Mouse (Mus musculus) CH12.LX (cell line): ENCODE data around the gene Ppp1r27. TPM values are rescaled to one million over a fixed set of nuclear protein-coding genes. Genes with fewer than 3 reads are reported as not detected.

Source experiments
- DNase-seq: peaks from one replicate; pipeline ENCODE4 v3.0.0-alpha.2; 2013; ENCODE audit errors: extremely low read depth
- H3K27ac ChIP-seq: 2 replicates; pipeline ENCODE4 v1.5.1; 2012; ENCODE audit warnings: low read depth, mild to moderate bottlenecking, control low read depth, moderate library complexity; ENCODE audit not compliant: insufficient read depth
- H3K27me3 ChIP-seq: replicated peaks from 2 replicates; pipeline ENCODE3; 2012; ENCODE audit warnings: inconsistent platforms
- H3K36me3 ChIP-seq, 2 experiments: replicated peaks in 1 of 2; 2 replicates each; pipeline versions ENCODE3 to v1.6.1; 2012; ENCODE audit warnings: inconsistent platforms in 1 of 2, low read length in 1 of 2, mild to moderate bottlenecking in 1 of 2, mixed read lengths in 1 of 2, moderate library complexity in 1 of 2; ENCODE audit not compliant: control insufficient read depth in 1 of 2, insufficient read depth in 1 of 2
- H3K4me1 ChIP-seq, 2 experiments: 2 replicates each; pipeline ENCODE4 v1.6.1; 2012; ENCODE audit warnings: inconsistent platforms in 1 of 2, moderate library complexity in 1 of 2; ENCODE audit not compliant: insufficient read depth in 2 of 2, control insufficient read depth in 1 of 2
- H3K4me2 ChIP-seq: 2 replicates; pipeline ENCODE4 v1.6.1; 2012; ENCODE audit warnings: low read depth, mild to moderate bottlenecking, control low read depth; ENCODE audit not compliant: poor library complexity, insufficient read depth, severe bottlenecking
- H3K4me3 ChIP-seq, 3 experiments: fragments of 150-350 bp in 1 of 3; sonication (generic) in 1 of 3; replicated peaks in 1 of 3; 2 replicates each; pipeline versions ENCODE3 to v1.5.1; 2011 to 2012; ENCODE audit warnings: low read depth in 2 of 3, low read length in 2 of 3, mild to moderate bottlenecking in 2 of 3, moderate library complexity in 2 of 3, control low read depth in 1 of 3, improper control_type of control experiment in 1 of 3, inconsistent platforms in 1 of 3, mixed read lengths in 1 of 3; ENCODE audit not compliant: poor library complexity in 1 of 3
- H3K79me2 ChIP-seq: replicated peaks from 2 replicates; pipeline ENCODE4 v1.6.1; 2012; ENCODE audit warnings: mild to moderate bottlenecking, moderate library complexity; ENCODE audit not compliant: control insufficient read depth, poor library complexity, insufficient read depth, severe bottlenecking; ENCODE audit errors: extremely low read depth
- H3K9ac ChIP-seq: 2 replicates; pipeline ENCODE4 v1.6.1; 2012; ENCODE audit warnings: low read depth, mild to moderate bottlenecking, control low read depth, moderate library complexity; ENCODE audit not compliant: insufficient read depth
- H3K9me3 ChIP-seq: replicated peaks from 2 replicates; pipeline ENCODE3; 2012; ENCODE audit warnings: low read length, inconsistent platforms, mixed read lengths
- BHLHE40 ChIP-seq: IDR thresholded peaks from 2 replicates; pipeline ENCODE4 v1.6.1; 2011; ENCODE audit warnings: mild to moderate bottlenecking, low read depth, low read length, improper control_type of control experiment
- CHD1 ChIP-seq: IDR thresholded peaks from 2 replicates; pipeline ENCODE4 v1.6.1; 2012; ENCODE audit warnings: low read depth, low read length, improper control_type of control experiment, inconsistent platforms
- CHD2 ChIP-seq: IDR thresholded peaks from 2 replicates; pipeline ENCODE4 v1.6.1; 2011; ENCODE audit warnings: low read length, improper control_type of control experiment
- CTCF ChIP-seq, 2 experiments: IDR thresholded peaks in 1 of 2; conservative IDR thresholded peaks in 1 of 2; 2 replicates each; pipeline ENCODE4 v1.5.1; 2011 to 2012; ENCODE audit warnings: low read depth in 2 of 2, low read length in 2 of 2, improper control_type of control experiment in 1 of 2, inconsistent platforms in 1 of 2, mild to moderate bottlenecking in 1 of 2, moderate library complexity in 1 of 2
- ELF1 ChIP-seq: IDR thresholded peaks from 2 replicates; pipeline ENCODE4 v1.6.1; 2014; ENCODE audit warnings: low read depth, mild to moderate bottlenecking, inconsistent platforms, low read length, improper control_type of control experiment
- EP300 ChIP-seq: IDR thresholded peaks from 2 replicates; pipeline ENCODE4 v1.6.1; 2011; ENCODE audit warnings: low read length, improper control_type of control experiment
- ETS1 ChIP-seq: conservative IDR thresholded peaks from 2 replicates; pipeline ENCODE4 v1.6.1; 2012; ENCODE audit warnings: low read depth, mild to moderate bottlenecking, inconsistent platforms, low read length, improper control_type of control experiment, moderate library complexity
- GABPA ChIP-seq: IDR thresholded peaks from 2 replicates; pipeline ENCODE4 v1.6.1; 2012; ENCODE audit warnings: low read depth, low read length, improper control_type of control experiment, inconsistent platforms; ENCODE audit not compliant: insufficient replicate concordance
- HCFC1 ChIP-seq: IDR thresholded peaks from 2 replicates; pipeline ENCODE4 v1.6.1; 2012; ENCODE audit warnings: low read depth, mild to moderate bottlenecking, inconsistent platforms, low read length, improper control_type of control experiment
- JUN ChIP-seq: IDR thresholded peaks from 2 replicates; pipeline ENCODE4 v1.6.1; 2011; ENCODE audit warnings: low read depth, mild to moderate bottlenecking, low read length, improper control_type of control experiment, moderate library complexity; ENCODE audit not compliant: insufficient read depth
- JUND ChIP-seq: conservative IDR thresholded peaks from 2 replicates; pipeline ENCODE4 v1.6.1; 2011; ENCODE audit warnings: low read depth, low read length, improper control_type of control experiment
- KAT2A ChIP-seq: IDR thresholded peaks from 2 replicates; pipeline ENCODE4 v1.6.1; 2012; ENCODE audit warnings: low read length, improper control_type of control experiment, inconsistent platforms; ENCODE audit not compliant: insufficient replicate concordance
- MEF2A ChIP-seq: IDR thresholded peaks from 2 replicates; pipeline ENCODE4 v1.6.1; 2014; ENCODE audit warnings: low read depth, mild to moderate bottlenecking, inconsistent platforms, low read length, improper control_type of control experiment, borderline replicate concordance
- MXI1 ChIP-seq: IDR thresholded peaks from 2 replicates; pipeline ENCODE4 v1.6.1; 2011; ENCODE audit warnings: mild to moderate bottlenecking, low read depth, low read length, improper control_type of control experiment
- MYC ChIP-seq: IDR thresholded peaks from 2 replicates; pipeline ENCODE4 v1.6.1; 2011; ENCODE audit warnings: low read depth, mild to moderate bottlenecking, improper control_type of control experiment, low read length
- NELFE ChIP-seq: IDR thresholded peaks from 2 replicates; pipeline ENCODE4 v1.6.1; 2011; ENCODE audit warnings: low read depth, low read length, improper control_type of control experiment
- NRF1 ChIP-seq: IDR thresholded peaks from 2 replicates; pipeline ENCODE4 v1.6.1; 2014; ENCODE audit warnings: low read depth, mild to moderate bottlenecking, inconsistent platforms, low read length, improper control_type of control experiment, moderate library complexity
- PAX5 ChIP-seq: IDR thresholded peaks from 2 replicates; pipeline ENCODE4 v1.6.1; 2012; ENCODE audit warnings: low read length, inconsistent platforms, mixed read lengths
- POLR2A ChIP-seq: IDR thresholded peaks from 2 replicates; pipeline ENCODE4 v1.6.1; 2011; ENCODE audit warnings: low read depth, mild to moderate bottlenecking, improper control_type of control experiment, low read length
- POLR2AphosphoS2 ChIP-seq: IDR thresholded peaks from 2 replicates; pipeline ENCODE4 v1.6.1; 2011; ENCODE audit warnings: low read depth, low read length, improper control_type of control experiment
- RCOR1 ChIP-seq: conservative IDR thresholded peaks from 2 replicates; pipeline ENCODE4 v1.6.1; 2012; ENCODE audit warnings: low read depth, mild to moderate bottlenecking, inconsistent platforms, low read length, improper control_type of control experiment
- SMC3 ChIP-seq: IDR thresholded peaks from 2 replicates; pipeline ENCODE4 v1.6.1; 2011; ENCODE audit warnings: low read depth, low read length, improper control_type of control experiment
- TBP ChIP-seq: conservative IDR thresholded peaks from 2 replicates; pipeline ENCODE4 v1.6.1; 2011; ENCODE audit warnings: low read depth, low read length, improper control_type of control experiment
- TCF12 ChIP-seq: IDR thresholded peaks from 2 replicates; pipeline ENCODE4 v1.6.1; 2014; ENCODE audit warnings: low read depth, mild to moderate bottlenecking, inconsistent platforms, low read length, improper control_type of control experiment
- USF1 ChIP-seq: IDR thresholded peaks from 2 replicates; pipeline ENCODE4 v1.6.1; 2014; ENCODE audit warnings: low read depth, mild to moderate bottlenecking, inconsistent platforms, low read length, improper control_type of control experiment
- ZC3H11A ChIP-seq: IDR thresholded peaks from 2 replicates; pipeline ENCODE4 v1.6.1; 2012; ENCODE audit warnings: low read depth, mild to moderate bottlenecking, inconsistent platforms, low read length, improper control_type of control experiment
- ZKSCAN1 ChIP-seq: IDR thresholded peaks from 2 replicates; pipeline ENCODE4 v1.6.1; 2012; ENCODE audit warnings: low read depth, inconsistent platforms, low read length, improper control_type of control experiment, borderline replicate concordance
- ZMIZ1 ChIP-seq: IDR thresholded peaks from 2 replicates; pipeline ENCODE4 v1.6.1; 2012; ENCODE audit warnings: low read depth, mild to moderate bottlenecking, inconsistent platforms, low read length, improper control_type of control experiment
- dilution Hi-C: fragments of 300-500 bp; cut with MboI; formaldehyde crosslinking; loops from 2 replicates; pipeline ENCODE4 v1.14.3; 2020; ENCODE audit warnings: low sequenced_read_pairs; ENCODE audit not compliant: extremely low pct_unique_long_range_greater_than_20kb, extremely low pct_ligation_motif_present
- in situ Hi-C: fragments of 300-500 bp; cut with MboI; formaldehyde crosslinking; loops from 3 replicates; pipeline ENCODE4 v1.14.3; 2019; ENCODE audit warnings: low sequenced_read_pairs, low pct_ligation_motif_present, low pct_unique_long_range_greater_than_20kb, mixed read lengths
- polyA plus RNA-seq: library from polyadenylated mRNA; unstranded; fragments of >175 nt; gene quantifications from 2 replicates; pipeline ENCODE4 v1.2.1, GENCODE M21; 2012; ENCODE audit warnings: low read depth; ENCODE audit not compliant: insufficient read length
- total RNA-seq, 2 experiments: library from RNA; depleted of rRNA; stranded (reverse); fragments of 300-350 nt in 1 of 2; fragments of >200 nt in 1 of 2; gene quantifications; 2 replicates each; pipeline ENCODE4 v1.2.3; 2012 to 2014

Ppp1r27 gene
- total and polyA plus RNA-seq, 3 experiments, result not detected

- Histone ChIP-seq H3K4me3 (peak overlapping the region; percentile 57 to 81 (median 75)), H3K36me3 (peaks cover 0 to 38% of the 10 kb centered on the region in 2 experiments), H3K4me2 (peak overlapping the region; percentile 77), H3K4me1 (peaks cover 11 to 28% of the 10 kb centered on the region in 2 experiments), H3K9ac (peak overlapping the region; percentile 81), H3K9me3 (no peaks in the 10 kb centered on the region), H3K79me2 (no peaks in the 10 kb centered on the region), H3K27me3 (no peaks in the 10 kb centered on the region), H3K27ac (no peak overlapping the region)
- no peak for TF ChIP-seq KAT2A
- no peak for TF ChIP-seq EP300
- TF ChIP-seq CHD1, result 0 out of 2 replicates have a peak, but pooled peaks have one; percentile 21
- peak; percentile 27; the same call in 1 of the 2 replicates for TF ChIP-seq POLR2A
- TF ChIP-seq TBP, result no peak
- TF ChIP-seq GABPA, result no peak
- TF ChIP-seq MXI1, result no peak
- no peak for TF ChIP-seq ZKSCAN1
- 0 out of 2 replicates have a peak, but pooled peaks have one; percentile 4 for TF ChIP-seq ETS1
- dilution Hi-C loops (no loop called here), in situ Hi-C loops (no loop called here)
- no peak for DNase-seq
Measured at GRCm38 (mm10) chr11:120549986-120550809, 734 bp downstream of the Ppp1r27 start.

DNA sequence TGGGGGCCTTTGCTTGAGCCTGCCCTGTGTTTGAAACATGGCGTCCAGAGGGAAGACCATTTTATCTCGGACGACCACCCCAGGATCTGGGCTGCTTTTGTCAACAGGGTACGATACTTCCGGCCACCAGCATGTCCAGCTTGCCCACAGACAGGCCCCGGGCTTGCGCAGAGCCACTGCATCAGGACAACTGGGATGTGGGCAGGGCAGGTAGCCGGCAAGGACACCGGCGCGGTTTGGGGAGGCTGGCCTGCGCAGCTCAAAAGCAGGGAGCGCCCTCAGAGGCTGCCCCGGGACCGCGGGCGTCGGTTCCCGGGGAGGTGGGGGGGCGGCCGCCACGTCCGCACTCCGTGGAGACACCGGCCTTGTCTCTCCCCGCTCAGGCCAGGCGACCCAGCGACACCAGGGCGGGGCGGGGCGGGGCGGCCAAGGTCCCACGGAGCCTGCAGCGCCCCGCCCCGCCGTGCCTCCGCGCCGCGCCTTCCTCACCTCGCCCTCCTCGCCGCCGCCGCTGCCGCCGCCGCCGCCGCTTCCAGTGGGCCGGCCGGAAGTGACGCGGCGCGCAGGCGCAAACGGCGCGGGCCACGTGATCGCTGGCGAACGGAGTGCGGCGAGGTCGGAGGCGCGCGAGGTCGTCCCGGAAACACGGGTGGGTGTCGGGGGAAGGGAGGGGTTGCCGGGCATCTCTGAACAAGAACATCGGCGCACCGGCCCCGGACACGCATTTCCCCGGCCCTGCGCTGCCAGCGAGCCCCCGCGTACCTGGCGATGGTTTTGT is 1.6 kb downstream of the Ppp1r27 start, which contains the start of gene Mcrip1:
TSS of gene Mcrip1 (minus strand) at position 560 of the 778 bp plus-strand sequence.
- DNase-seq, result peak; percentile 89
- H3K9ac ChIP-seq, result peak within 1 kb of the TSS; percentile 81
- dilution Hi-C loops, result no loop called here
- TF ChIP-seq BHLHE40 (peak; percentile 84), ZKSCAN1 (no peak), MYC (peak; percentile 63; the same call in 1 of the 2 replicates), SMC3 (no peak), ZC3H11A (no peak), ETS1 (0 out of 2 replicates have a peak, but pooled peaks have one; percentile 9), CHD1 (0 out of 2 replicates have a peak, but pooled peaks have one; percentile 33), JUN (no peak), POLR2AphosphoS2 (peak; percentile 83; the same call in 1 of the 2 replicates), RCOR1 (no peak), TCF12 (peak; percentile 83), NELFE (peak; percentile 70), NRF1 (peak; percentile 87), CHD2 (no peak; the same call in none of the 2 replicates), MEF2A (0 out of 2 replicates have a peak, but pooled peaks have one; percentile 15), CTCF (conservative IDR thresholded peaks at IDR 0.05 in 1 of 2, IDR thresholded peaks at IDR 0.05 in 1 of 2; ENCODE audit: low read depth in 2 of 2, low read length in 2 of 2) (no peak), POLR2A (peak; percentile 91), JUND (no peak), USF1 (peak; percentile 94), PAX5 (no peak), ZMIZ1 (peak; percentile 68; the same call in 1 of the 2 replicates), MXI1 (peak; percentile 82), ELF1 (peak; percentile 82), HCFC1 (peak; percentile 75)

More for the DNA sequence above, 1.6 kb downstream of the Ppp1r27 start, which contains the start of gene Mcrip1:
- Histone ChIP-seq H3K9me3 (no peaks in the 10 kb centered on the region), H3K4me1 (peaks cover 11 to 28% of the 10 kb centered on the region in 2 experiments), H3K4me3 (peak within 1 kb of the TSS; percentile 75 to 87 (median 81)), H3K27me3 (no peaks in the 10 kb centered on the region), H3K4me2 (peak within 1 kb of the TSS; percentile 77), H3K36me3 (peaks cover 6 to 47% of the 10 kb centered on the region in 2 experiments), H3K79me2 (no peaks in the 10 kb centered on the region), H3K27ac (peak within 1 kb of the TSS; percentile 18)
- in situ Hi-C loops, result no loop called here
